Comparison of ENCODE assay signal across 24 mouse cellular contexts in genomic region chr3:97974197-97974770, GRCm38 (mm10). TPM values are rescaled to one million over a fixed set of nuclear protein-coding genes. Genes with fewer than 3 reads are reported as not detected.
DNase-seq lines count a peak whose midpoint lies in the region; ATAC-seq and TF ChIP-seq lines count a peak whose summit lies in the region.
"Had no signal": no experiment of that assay in that cellular context is flagged by ENCODE, and none has a peak within 500 bp of the region (broad histone marks: within the 10 kb centered on the region; RNA-seq: fewer than 3 reads in every experiment).

No protein-coding gene starts in this region.

- DNase-seq in forebrain, embryonic 11.5 days (ENCODE audit: low spot score), result peak; percentile 16
- DNase-seq in lung, postnatal 4 days, result no peak
- peak; percentile 51 for DNase-seq in lung, postnatal 0 days (ENCODE audit: low spot score)
- DNase-seq in lung, adult 2 months, result no peak
- DNase-seq: adrenal gland, adult 8-10 months; adrenal gland, postnatal 14 days; adrenal gland, postnatal 36 days; B cell, adult 2 months; cerebellum, adult 11-12 months; cerebellum, adult 2 months; cerebellum, adult 9-10 months; cerebellum, postnatal 10 days; cerebellum, postnatal 25 days; forebrain, postnatal 0 days had no signal

- no peaks in the 10 kb centered on the region for H3K36me3 ChIP-seq in forebrain, embryonic 11.5 days (ENCODE audit: control insufficient read depth, insufficient read depth, low read length)
- H3K36me3 ChIP-seq in forebrain, embryonic 13.5 days (ENCODE audit: poor library complexity, severe bottlenecking), result no peaks in the 10 kb centered on the region
- no peaks in the 10 kb centered on the region for H3K36me3 ChIP-seq in lung, embryonic 15.5 days
- no peaks in the 10 kb centered on the region for H3K36me3 ChIP-seq in lung, postnatal 0 days (ENCODE audit: insufficient read depth, low read length)
- H3K36me3 ChIP-seq: embryonic facial prominence, embryonic 10.5 days; embryonic facial prominence, embryonic 12.5 days; forebrain, embryonic 12.5 days; forebrain, embryonic 15.5 days; G1E had no signal

- H3K4me2 ChIP-seq in forebrain, embryonic 11.5 days (ENCODE audit: low read depth, low read length, severe bottlenecking), result no peak overlapping the region
- no peak overlapping the region for H3K4me2 ChIP-seq in forebrain, embryonic 13.5 days
- no peak overlapping the region for H3K4me2 ChIP-seq in lung, embryonic 15.5 days
- H3K4me2 ChIP-seq in lung, postnatal 0 days (replicated peaks; ENCODE audit: low read depth, low read length), result no peak overlapping the region
- H3K4me2 ChIP-seq: embryonic facial prominence, embryonic 12.5 days; forebrain, embryonic 12.5 days; forebrain, embryonic 15.5 days had no signal

- no peak overlapping the region for H3K9ac ChIP-seq in forebrain, embryonic 11.5 days (ENCODE audit: low read length)
- no peak overlapping the region for H3K9ac ChIP-seq in forebrain, embryonic 13.5 days
- H3K9ac ChIP-seq in lung, embryonic 15.5 days, result no peak overlapping the region
- no peak overlapping the region for H3K9ac ChIP-seq in lung, postnatal 0 days (replicated peaks; ENCODE audit: low read depth)
- H3K9ac ChIP-seq: embryonic facial prominence, embryonic 12.5 days; forebrain, embryonic 12.5 days; forebrain, embryonic 15.5 days; forebrain, postnatal 0 days had no signal

- no peak overlapping the region for H3K27ac ChIP-seq in forebrain, embryonic 11.5 days (ENCODE audit: low read depth, low read length)
- no peak overlapping the region for H3K27ac ChIP-seq in forebrain, embryonic 13.5 days
- peak overlapping the region; percentile 66 for H3K27ac ChIP-seq in lung, embryonic 15.5 days
- H3K27ac ChIP-seq in lung, postnatal 0 days (ENCODE audit: low read length), result peak overlapping the region; percentile 47; the same call in 1 of the 2 replicates
- H3K27ac ChIP-seq: embryonic facial prominence, embryonic 10.5 days; embryonic facial prominence, embryonic 12.5 days; forebrain, embryonic 12.5 days; forebrain, embryonic 15.5 days had no signal

- 93% methylated on average over 6 of the region's 6 CpGs for WGBS in forebrain, embryonic 11.5 days
- 91% methylated on average over 6 of the region's 6 CpGs for WGBS in forebrain, embryonic 13.5 days
- 31% methylated on average over 6 of the region's 6 CpGs for WGBS in lung, embryonic 15.5 days
- WGBS in lung, postnatal 0 days, result 33% methylated on average over 6 of the region's 6 CpGs
- WGBS in lung, adult 2 months, result 46% methylated on average over 6 of the region's 6 CpGs

- H3K4me1 ChIP-seq in forebrain, embryonic 11.5 days (replicated peaks; ENCODE audit: control insufficient read depth, insufficient read depth, low read length), result peaks cover 7% of the 10 kb centered on the region
- H3K4me1 ChIP-seq in forebrain, embryonic 13.5 days, result 0 out of 2 replicates have a peak, but pooled peaks cover 3% of the 10 kb centered on the region
- H3K4me1 ChIP-seq in lung, embryonic 15.5 days, result peaks cover 53% of the 10 kb centered on the region
- 0 out of 2 replicates have a peak, but pooled peaks cover 2% of the 10 kb centered on the region for H3K4me1 ChIP-seq in lung, postnatal 0 days (ENCODE audit: insufficient read depth, low read depth, low read length)
- H3K4me1 ChIP-seq in lung, adult 2 months (ENCODE audit: control insufficient read depth, insufficient read depth, low read length), result peaks cover 12% of the 10 kb centered on the region
- H3K4me1 ChIP-seq: forebrain, embryonic 15.5 days had no signal

- H3K9me3 ChIP-seq in forebrain, embryonic 11.5 days (ENCODE audit: control insufficient read depth, low read length), result no peaks in the 10 kb centered on the region
- H3K9me3 ChIP-seq in forebrain, embryonic 13.5 days (replicated peaks), result no peaks in the 10 kb centered on the region
- H3K9me3 ChIP-seq in lung, embryonic 15.5 days, result no peaks in the 10 kb centered on the region
- no peaks in the 10 kb centered on the region for H3K9me3 ChIP-seq in lung, postnatal 0 days (ENCODE audit: low read length)
- H3K9me3 ChIP-seq: embryonic facial prominence, embryonic 10.5 days; embryonic facial prominence, embryonic 12.5 days; forebrain, embryonic 15.5 days had no signal

- no peak for TF ChIP-seq POLR2A in lung, adult 2 months (IDR thresholded peaks at IDR 0.05; ENCODE audit: borderline replicate concordance, extremely low read depth, low read depth, low read length)

- no peak for ATAC-seq in forebrain, embryonic 11.5 days (replicated peaks; ENCODE audit: low FRiP score)
- ATAC-seq in forebrain, embryonic 13.5 days, result no peak
- ATAC-seq in lung, embryonic 15.5 days (ENCODE audit: borderline replicate concordance, extremely low read depth, low FRiP score, low TSS enrichment), result peak; percentile 79
- ATAC-seq in lung, postnatal 0 days, result peak; percentile 44
- ATAC-seq: activated CD4-positive, CD25-positive, alpha-beta regulatory T cell, adult 4 months; CD4-positive, CD25-positive, alpha-beta regulatory T cell, adult 4 months; forebrain, embryonic 15.5 days; forebrain, postnatal 0 days; Patski had no signal

- H3K4me3 ChIP-seq in forebrain, embryonic 11.5 days (ENCODE audit: low read depth, low read length), result no peak overlapping the region
- no peak overlapping the region for H3K4me3 ChIP-seq in forebrain, embryonic 13.5 days
- H3K4me3 ChIP-seq in lung, embryonic 15.5 days, result no peak overlapping the region
- no peak overlapping the region for H3K4me3 ChIP-seq in lung, postnatal 0 days (ENCODE audit: low read depth, low read length)
- no peak overlapping the region for H3K4me3 ChIP-seq in lung, adult 2 months (replicated peaks; ENCODE audit: extremely low read depth, low read depth, low read length)
- H3K4me3 ChIP-seq: embryonic facial prominence, embryonic 10.5 days; embryonic facial prominence, embryonic 12.5 days; forebrain, embryonic 12.5 days; forebrain, embryonic 15.5 days had no signal

- no peak for TF ChIP-seq CTCF in lung, postnatal 0 days (IDR thresholded peaks at IDR 0.05)
- no peak for TF ChIP-seq CTCF in lung, adult 2 months (IDR thresholded peaks at IDR 0.05; ENCODE audit: insufficient read depth, low read length)

- TF ChIP-seq EP300 in lung, postnatal 0 days (IDR thresholded peaks at IDR 0.05), result peak; percentile 61

- H3K27me3 ChIP-seq in forebrain, embryonic 11.5 days (ENCODE audit: control insufficient read depth, insufficient read depth, low read length), result peaks cover 2% of the 10 kb centered on the region; the same call in 1 of the 2 replicates
- H3K27me3 ChIP-seq in forebrain, embryonic 13.5 days, result no peaks in the 10 kb centered on the region
- H3K27me3 ChIP-seq in lung, embryonic 15.5 days, result no peaks in the 10 kb centered on the region
- no peaks in the 10 kb centered on the region for H3K27me3 ChIP-seq in lung, postnatal 0 days (replicated peaks; ENCODE audit: insufficient read depth, low read length)
- H3K27me3 ChIP-seq: embryonic facial prominence, embryonic 12.5 days; forebrain, embryonic 12.5 days; forebrain, embryonic 15.5 days; Patski had no signal

RNA-seq across cellular contexts. Expression of gene Notch2, which starts 39.0 kb away (rescaled TPM):
- polyA plus RNA-seq in forebrain, embryonic 11.5 days (2014; fragmentation: Nextera tagmentation; extraction: Ambion mirVana), result 27.6 TPM in 2 replicates
- 18.6 and 19.9 TPM in 2 replicates for polyA plus RNA-seq in forebrain, embryonic 13.5 days (2015; fragmentation: Nextera tagmentation; extraction: Ambion mirVana)
- 33.4 and 35.1 TPM in 2 replicates for polyA plus RNA-seq in lung, embryonic 15.5 days (2015; fragmentation: Nextera tagmentation; extraction: Ambion mirVana)
- polyA plus RNA-seq in lung, postnatal 0 days (2015; fragmentation: Nextera tagmentation; extraction: Ambion mirVana), result 18.3 and 20.1 TPM in 2 replicates
- polyA plus RNA-seq in lung, adult 2 months (2012; rRNA removed), result 43.0 and 48.7 TPM in 2 replicates
- polyA plus RNA-seq: G1E had no signal

Comparison
In these comparisons a context has a peak if more than half of its experiments do, and no peak if none do; other contexts are left out.
1. DNase-seq: peak in forebrain, embryonic 11.5 days (single experiment) and lung, postnatal 0 days (single experiment); none in lung, postnatal 4 days (0 of 2) and lung, adult 2 months (single experiment).
2. ATAC-seq: peak in lung, embryonic 15.5 days (single experiment) and lung, postnatal 0 days (single experiment); none in forebrain, embryonic 11.5 days (single experiment) and forebrain, embryonic 13.5 days (single experiment).
3. H3K27ac ChIP-seq: peak in lung, embryonic 15.5 days (single experiment) and lung, postnatal 0 days (single experiment); none in forebrain, embryonic 11.5 days (single experiment) and forebrain, embryonic 13.5 days (single experiment).